Mouse (Mus musculus): ENCODE measurements at regions not wholly inside any gene's neighbourhood (a gene's known extent, or its start where the extent isn't known, plus 50 kb on each side); places are given as distances from the start of the nearest gene placed in this dataset.

- intact Hi-C loops (cut with DNase I) = no loop called here
- peak in 1 of 2 experiments; percentile 53 for DNase-seq
Observed at GRCm38 (mm10) chr12:79970227-79970901, 142.4 kb downstream of the Zfp36l1 start.

GRCm38 (mm10) chr12:79969346-79970226, 143.2 kb downstream of the Zfp36l1 start:
- DNase-seq = no peak
- intact Hi-C loops (cut with DNase I) = loop anchor here (5.0 kb wide), 3 partner anchors 82 to 138 kb away; no protein-coding TSS in a partner anchor

- intact Hi-C loops (cut with DNase I) = loop anchor here (5.0 kb wide), 3 partner anchors 81 to 139 kb away; no protein-coding TSS in a partner anchor
- no peak for DNase-seq
Observed at GRCm38 (mm10) chr12:79968676-79969075, 144.1 kb downstream of the Zfp36l1 start.

GRCm38 (mm10) chr12:79967491-79968255, 145.1 kb downstream of the Zfp36l1 start:
- peak in 1 of 2 experiments; percentile 56 for DNase-seq
- intact Hi-C loops (cut with DNase I) = loop anchor here (5.0 kb wide), 3 partner anchors 80 to 140 kb away; no protein-coding TSS in a partner anchor

- intact Hi-C loops (cut with DNase I) = loop anchor here (5.0 kb wide), 3 partner anchors 80 to 140 kb away; no protein-coding TSS in a partner anchor
- no peak for DNase-seq
Observed at GRCm38 (mm10) chr12:79966621-79967490, 146.0 kb downstream of the Zfp36l1 start.

GRCm38 (mm10) chr12:79966289-79966615, 146.6 kb downstream of the Zfp36l1 start:
- no peak for DNase-seq
- intact Hi-C loops (cut with DNase I) = loop anchor here (5.0 kb wide), 3 partner anchors 79 to 141 kb away; no protein-coding TSS in a partner anchor

GRCm38 (mm10) chr12:79965471-79966288, 147.1 kb downstream of the Zfp36l1 start:
- intact Hi-C loops (cut with DNase I) = loop anchor here (5.0 kb wide), 3 partner anchors 78 to 142 kb away; no protein-coding TSS in a partner anchor
- DNase-seq = no peak

- no peak for DNase-seq
Observed at GRCm38 (mm10) chr12:79963443-79964025, 149.3 kb downstream of the Zfp36l1 start.

GRCm38 (mm10) chr12:79962649-79963236, 150.1 kb downstream of the Zfp36l1 start:
- no peak for DNase-seq
- intact Hi-C loops (cut with DNase I) = no loop called here

More at GRCm38 (mm10) chr12:79963443-79964025, 149.3 kb downstream of the Zfp36l1 start:
- intact Hi-C loops (cut with DNase I) = no loop called here

- no peak for DNase-seq
- intact Hi-C loops (cut with DNase I) = no loop called here
Observed at GRCm38 (mm10) chr12:79961881-79962280, 150.9 kb downstream of the Zfp36l1 start.

- intact Hi-C loops (cut with DNase I) = no loop called here
- DNase-seq = no peak
Observed at GRCm38 (mm10) chr12:79961076-79961475, 151.7 kb downstream of the Zfp36l1 start.

- intact Hi-C loops (cut with DNase I) = no loop called here
- no peak for DNase-seq
Observed at GRCm38 (mm10) chr12:79960446-79960845, 152.4 kb downstream of the Zfp36l1 start.

GRCm38 (mm10) chr12:79959540-79960305, 153.1 kb downstream of the Zfp36l1 start:
- DNase-seq = no peak
- intact Hi-C loops (cut with DNase I) = no loop called here

- intact Hi-C loops (cut with DNase I) = no loop called here
Observed at GRCm38 (mm10) chr12:79957211-79957610, 155.6 kb downstream of the Zfp36l1 start.

GRCm38 (mm10) chr12:79956351-79956750, 156.5 kb downstream of the Zfp36l1 start:
- DNase-seq = no peak
- intact Hi-C loops (cut with DNase I) = no loop called here

More at GRCm38 (mm10) chr12:79957211-79957610, 155.6 kb downstream of the Zfp36l1 start:
- no peak for DNase-seq

- intact Hi-C loops (cut with DNase I) = no loop called here
- DNase-seq = no peak
Observed at GRCm38 (mm10) chr12:79955501-79955900, 157.3 kb downstream of the Zfp36l1 start.

- intact Hi-C loops (cut with DNase I) = no loop called here
- DNase-seq = no peak
Observed at GRCm38 (mm10) chr12:79950579-79951112, 162.2 kb downstream of the Zfp36l1 start.
